Mouse (Mus musculus): ENCODE data around the gene Osr1. TPM values are rescaled to one million over a fixed set of nuclear protein-coding genes. Genes with fewer than 3 reads are reported as not detected.

The Osr1 gene
- polyA plus RNA-seq, 1 experiment from 2014 or later, result 8.2 TPM

- ATAC-seq, result no peak
- Histone ChIP-seq H3K4me3 (ENCODE audit: low read depth, low read length) (no peak overlapping the region), H3K9ac (replicated peaks; ENCODE audit: low read depth) (no peak overlapping the region), H3K4me2 (replicated peaks; ENCODE audit: low read depth, low read length) (no peak overlapping the region), H3K9me3 (ENCODE audit: low read length) (no peaks in the 10 kb centered on the region), H3K27me3 (replicated peaks; ENCODE audit: insufficient read depth, low read length) (no peaks in the 10 kb centered on the region), H3K36me3 (ENCODE audit: insufficient read depth, low read length) (no peaks in the 10 kb centered on the region), H3K4me1 (ENCODE audit: insufficient read depth, low read depth, low read length) (no peaks in the 10 kb centered on the region), H3K27ac (ENCODE audit: low read length) (no peak overlapping the region)
- DNase-seq (ENCODE audit: low spot score), result no peak
- TF ChIP-seq CTCF (IDR thresholded peaks at IDR 0.05) (no peak), EP300 (IDR thresholded peaks at IDR 0.05) (no peak)
Observed at GRCm38 (mm10) chr12:9598219-9598618, 28.3 kb downstream of the Osr1 start.

Data from lung, postnatal 0 days (tissue).